Mouse (Mus musculus): ENCODE measurements around the gene Grin2b. TPM values are rescaled to one million over a fixed set of nuclear protein-coding genes. Genes with fewer than 3 reads are reported as not detected.

The Grin2b gene
- polyA plus RNA-seq, 1 experiment from 2014 or later, result 0.12 TPM

GRCm38 (mm10) chr6:136010290-136011037 lies 162.8 kb downstream of the Grin2b start:
- H3K9ac ChIP-seq (ENCODE audit: low read length), result no peak overlapping the region

GRCm38 (mm10) chr6:136008120-136008519 lies 165.2 kb downstream of the Grin2b start:
- no peak overlapping the region for H3K27ac ChIP-seq (replicated peaks in 1 of 2; ENCODE audit: control insufficient read depth in 1 of 2, insufficient read depth in 1 of 2, low read depth in 2 of 2, low read length in 2 of 2)
- H3K4me2 ChIP-seq (ENCODE audit: low read length), result no peak overlapping the region
- no peaks in the 10 kb centered on the region for H3K4me1 ChIP-seq (ENCODE audit: control insufficient read depth in 2 of 2, insufficient read depth in 2 of 2, low read length in 2 of 2)
- no peaks in the 10 kb centered on the region for H3K27me3 ChIP-seq (ENCODE audit: control insufficient read depth, insufficient read depth, low read length)
- ATAC-seq (ENCODE audit: insufficient number of reproducible peaks, insufficient read depth, low FRiP score, low read depth), result no peak
- no peak overlapping the region for H3K4me3 ChIP-seq (ENCODE audit: control insufficient read depth in 1 of 2, insufficient read depth in 1 of 2, low read depth in 1 of 2, low read length in 2 of 2)
- no peaks in the 10 kb centered on the region for H3K9me3 ChIP-seq (ENCODE audit: control insufficient read depth, low read length)
- no peak overlapping the region for H3K9ac ChIP-seq (ENCODE audit: low read length)
- H3K36me3 ChIP-seq (ENCODE audit: control insufficient read depth, insufficient read depth, low read length), result no peaks in the 10 kb centered on the region
- WGBS, result 84% methylated on average over 6 of the region's 6 CpGs

More at GRCm38 (mm10) chr6:136010290-136011037, 162.8 kb downstream of the Grin2b start:
- Histone ChIP-seq H3K4me1 (ENCODE audit: control insufficient read depth in 2 of 2, insufficient read depth in 2 of 2, low read length in 2 of 2) (no peaks in the 10 kb centered on the region), H3K9me3 (ENCODE audit: control insufficient read depth, low read length) (no peaks in the 10 kb centered on the region), H3K27ac (replicated peaks in 1 of 2; ENCODE audit: control insufficient read depth in 1 of 2, insufficient read depth in 1 of 2, low read depth in 2 of 2, low read length in 2 of 2) (no peak overlapping the region), H3K36me3 (ENCODE audit: control insufficient read depth, insufficient read depth, low read length) (no peaks in the 10 kb centered on the region), H3K27me3 (ENCODE audit: control insufficient read depth, insufficient read depth, low read length) (no peaks in the 10 kb centered on the region), H3K4me2 (ENCODE audit: low read length) (no peak overlapping the region), H3K4me3 (ENCODE audit: control insufficient read depth in 1 of 2, insufficient read depth in 1 of 2, low read depth in 1 of 2, low read length in 2 of 2) (no peak overlapping the region)
- WGBS, result 59% methylated on average over 7 of the region's 7 CpGs
- ATAC-seq (ENCODE audit: insufficient number of reproducible peaks, insufficient read depth, low FRiP score, low read depth), result no peak

- Histone ChIP-seq H3K36me3 (ENCODE audit: control insufficient read depth, insufficient read depth, low read length) (no peaks in the 10 kb centered on the region), H3K9me3 (ENCODE audit: control insufficient read depth, low read length) (no peaks in the 10 kb centered on the region), H3K4me2 (ENCODE audit: low read length) (no peak overlapping the region), H3K4me1 (ENCODE audit: control insufficient read depth in 2 of 2, insufficient read depth in 2 of 2, low read length in 2 of 2) (no peaks in the 10 kb centered on the region), H3K27me3 (ENCODE audit: control insufficient read depth, insufficient read depth, low read length) (no peaks in the 10 kb centered on the region), H3K9ac (ENCODE audit: low read length) (no peak overlapping the region), H3K4me3 (ENCODE audit: control insufficient read depth in 1 of 2, insufficient read depth in 1 of 2, low read depth in 1 of 2, low read length in 2 of 2) (no peak overlapping the region), H3K27ac (replicated peaks in 1 of 2; ENCODE audit: control insufficient read depth in 1 of 2, insufficient read depth in 1 of 2, low read depth in 2 of 2, low read length in 2 of 2) (no peak overlapping the region)
- no peak for ATAC-seq (ENCODE audit: insufficient number of reproducible peaks, insufficient read depth, low FRiP score, low read depth)
- 69% methylated on average over 7 of the region's 7 CpGs for WGBS
These were observed 178.6 kb downstream of the Grin2b start for GRCm38 (mm10) chr6:135994691-135995090.

GRCm38 (mm10) chr6:135993897-135994296 lies 179.4 kb downstream of the Grin2b start:
- no peak overlapping the region for H3K9ac ChIP-seq (ENCODE audit: low read length)
- WGBS, result 70% methylated on average over 3 of the region's 3 CpGs
- H3K4me3 ChIP-seq (ENCODE audit: control insufficient read depth in 1 of 2, insufficient read depth in 1 of 2, low read depth in 1 of 2, low read length in 2 of 2), result no peak overlapping the region
- H3K4me1 ChIP-seq (ENCODE audit: control insufficient read depth in 2 of 2, insufficient read depth in 2 of 2, low read length in 2 of 2), result no peaks in the 10 kb centered on the region
- ATAC-seq (ENCODE audit: insufficient number of reproducible peaks, insufficient read depth, low FRiP score, low read depth), result no peak
- no peak overlapping the region for H3K27ac ChIP-seq (replicated peaks in 1 of 2; ENCODE audit: control insufficient read depth in 1 of 2, insufficient read depth in 1 of 2, low read depth in 2 of 2, low read length in 2 of 2)
- H3K27me3 ChIP-seq (ENCODE audit: control insufficient read depth, insufficient read depth, low read length), result no peaks in the 10 kb centered on the region
- no peaks in the 10 kb centered on the region for H3K9me3 ChIP-seq (ENCODE audit: control insufficient read depth, low read length)
- H3K4me2 ChIP-seq (ENCODE audit: low read length), result no peak overlapping the region
- no peaks in the 10 kb centered on the region for H3K36me3 ChIP-seq (ENCODE audit: control insufficient read depth, insufficient read depth, low read length)

- H3K27me3 ChIP-seq (ENCODE audit: control insufficient read depth, insufficient read depth, low read length), result no peaks in the 10 kb centered on the region
- H3K4me3 ChIP-seq (ENCODE audit: control insufficient read depth in 1 of 2, insufficient read depth in 1 of 2, low read depth in 1 of 2, low read length in 2 of 2), result no peak overlapping the region
- H3K4me2 ChIP-seq (ENCODE audit: low read length), result no peak overlapping the region
- 83% methylated on average over 11 of the region's 11 CpGs for WGBS
- H3K27ac ChIP-seq (replicated peaks in 1 of 2; ENCODE audit: control insufficient read depth in 1 of 2, insufficient read depth in 1 of 2, low read depth in 2 of 2, low read length in 2 of 2), result no peak overlapping the region
- no peak overlapping the region for H3K9ac ChIP-seq (ENCODE audit: low read length)
- H3K36me3 ChIP-seq (ENCODE audit: control insufficient read depth, insufficient read depth, low read length), result no peaks in the 10 kb centered on the region
- no peaks in the 10 kb centered on the region for H3K4me1 ChIP-seq (ENCODE audit: control insufficient read depth in 2 of 2, insufficient read depth in 2 of 2, low read length in 2 of 2)
- ATAC-seq (ENCODE audit: insufficient number of reproducible peaks, insufficient read depth, low FRiP score, low read depth), result no peak
- no peaks in the 10 kb centered on the region for H3K9me3 ChIP-seq (ENCODE audit: control insufficient read depth, low read length)
These were observed 179.9 kb downstream of the Grin2b start for GRCm38 (mm10) chr6:135993378-135993777.

GRCm38 (mm10) chr6:135976106-135976505 lies 197.2 kb downstream of the Grin2b start:
- no peak for ATAC-seq (ENCODE audit: insufficient number of reproducible peaks, insufficient read depth, low FRiP score, low read depth)
- 63% methylated on average over 3 of the region's 3 CpGs for WGBS
- H3K4me2 ChIP-seq (ENCODE audit: low read length), result no peak overlapping the region
- no peaks in the 10 kb centered on the region for H3K27me3 ChIP-seq (ENCODE audit: control insufficient read depth, insufficient read depth, low read length)
- H3K4me1 ChIP-seq (ENCODE audit: control insufficient read depth in 2 of 2, insufficient read depth in 2 of 2, low read length in 2 of 2), result peaks cover 0 to 5% of the 10 kb centered on the region in 2 experiments; a peak in 2 of 4 replicates
- H3K27ac ChIP-seq (replicated peaks in 1 of 2; ENCODE audit: control insufficient read depth in 1 of 2, insufficient read depth in 1 of 2, low read depth in 2 of 2, low read length in 2 of 2), result no peak overlapping the region
- H3K9me3 ChIP-seq (ENCODE audit: control insufficient read depth, low read length), result no peaks in the 10 kb centered on the region
- H3K9ac ChIP-seq (ENCODE audit: low read length), result no peak overlapping the region
- H3K36me3 ChIP-seq (ENCODE audit: control insufficient read depth, insufficient read depth, low read length), result no peaks in the 10 kb centered on the region
- no peak overlapping the region for H3K4me3 ChIP-seq (ENCODE audit: control insufficient read depth in 1 of 2, insufficient read depth in 1 of 2, low read depth in 1 of 2, low read length in 2 of 2)

GRCm38 (mm10) chr6:135972481-135972880 lies 200.8 kb downstream of the Grin2b start:
- Histone ChIP-seq H3K4me1 (ENCODE audit: control insufficient read depth in 2 of 2, insufficient read depth in 2 of 2, low read length in 2 of 2) (no peaks in the 10 kb centered on the region), H3K4me2 (ENCODE audit: low read length) (no peak overlapping the region), H3K9me3 (ENCODE audit: control insufficient read depth, low read length) (no peaks in the 10 kb centered on the region), H3K9ac (ENCODE audit: low read length) (no peak overlapping the region), H3K36me3 (ENCODE audit: control insufficient read depth, insufficient read depth, low read length) (no peaks in the 10 kb centered on the region), H3K4me3 (ENCODE audit: control insufficient read depth in 1 of 2, insufficient read depth in 1 of 2, low read depth in 1 of 2, low read length in 2 of 2) (no peak overlapping the region), H3K27ac (replicated peaks in 1 of 2; ENCODE audit: control insufficient read depth in 1 of 2, insufficient read depth in 1 of 2, low read depth in 2 of 2, low read length in 2 of 2) (no peak overlapping the region), H3K27me3 (ENCODE audit: control insufficient read depth, insufficient read depth, low read length) (no peaks in the 10 kb centered on the region)
- WGBS, result 44% methylated on average over 9 of the region's 9 CpGs
- no peak for ATAC-seq (ENCODE audit: insufficient number of reproducible peaks, insufficient read depth, low FRiP score, low read depth)

GRCm38 (mm10) chr6:135971481-135971880 lies 201.8 kb downstream of the Grin2b start:
- H3K4me2 ChIP-seq (ENCODE audit: low read length), result no peak overlapping the region
- H3K27ac ChIP-seq (replicated peaks in 1 of 2; ENCODE audit: control insufficient read depth in 1 of 2, insufficient read depth in 1 of 2, low read depth in 2 of 2, low read length in 2 of 2), result no peak overlapping the region
- H3K4me3 ChIP-seq (ENCODE audit: control insufficient read depth in 1 of 2, insufficient read depth in 1 of 2, low read depth in 1 of 2, low read length in 2 of 2), result no peak overlapping the region
- H3K36me3 ChIP-seq (ENCODE audit: control insufficient read depth, insufficient read depth, low read length), result no peaks in the 10 kb centered on the region
- no peaks in the 10 kb centered on the region for H3K27me3 ChIP-seq (ENCODE audit: control insufficient read depth, insufficient read depth, low read length)
- H3K9me3 ChIP-seq (ENCODE audit: control insufficient read depth, low read length), result no peaks in the 10 kb centered on the region
- H3K4me1 ChIP-seq (ENCODE audit: control insufficient read depth in 2 of 2, insufficient read depth in 2 of 2, low read length in 2 of 2), result no peaks in the 10 kb centered on the region
- ATAC-seq (ENCODE audit: insufficient number of reproducible peaks, insufficient read depth, low FRiP score, low read depth), result no peak
- no peak overlapping the region for H3K9ac ChIP-seq (ENCODE audit: low read length)
- WGBS, result 81% methylated on average over 4 of the region's 4 CpGs
